Mouse (Mus musculus) adrenal gland, postnatal 14 days (tissue): Measurements from ENCODE around the gene Tfap4. TPM values are rescaled to one million over a fixed set of nuclear protein-coding genes. Genes with fewer than 3 reads are reported as not detected.
A peak's percentile ranks its signal among the peaks of the same experiment; 100 is the strongest.
"Not testable (repeated sequence)": the region's sequence is repeated elsewhere in the genome, so short reads cannot be mapped to it uniquely, and the experiment has no call there.

ENCODE experiments used
- DNase-seq: peaks from one replicate; pipeline ENCODE4 v3.0.0; 2021; ENCODE audit warnings: mixed read lengths
- total RNA-seq: library from RNA; stranded (reverse); gene quantifications from 2 replicates; pipeline ENCODE4 v1.2.3, GENCODE M21; 2021

The Tfap4 gene
- total RNA-seq, 1 experiment from 2014 or later, result 5.7 TPM

DNA sequence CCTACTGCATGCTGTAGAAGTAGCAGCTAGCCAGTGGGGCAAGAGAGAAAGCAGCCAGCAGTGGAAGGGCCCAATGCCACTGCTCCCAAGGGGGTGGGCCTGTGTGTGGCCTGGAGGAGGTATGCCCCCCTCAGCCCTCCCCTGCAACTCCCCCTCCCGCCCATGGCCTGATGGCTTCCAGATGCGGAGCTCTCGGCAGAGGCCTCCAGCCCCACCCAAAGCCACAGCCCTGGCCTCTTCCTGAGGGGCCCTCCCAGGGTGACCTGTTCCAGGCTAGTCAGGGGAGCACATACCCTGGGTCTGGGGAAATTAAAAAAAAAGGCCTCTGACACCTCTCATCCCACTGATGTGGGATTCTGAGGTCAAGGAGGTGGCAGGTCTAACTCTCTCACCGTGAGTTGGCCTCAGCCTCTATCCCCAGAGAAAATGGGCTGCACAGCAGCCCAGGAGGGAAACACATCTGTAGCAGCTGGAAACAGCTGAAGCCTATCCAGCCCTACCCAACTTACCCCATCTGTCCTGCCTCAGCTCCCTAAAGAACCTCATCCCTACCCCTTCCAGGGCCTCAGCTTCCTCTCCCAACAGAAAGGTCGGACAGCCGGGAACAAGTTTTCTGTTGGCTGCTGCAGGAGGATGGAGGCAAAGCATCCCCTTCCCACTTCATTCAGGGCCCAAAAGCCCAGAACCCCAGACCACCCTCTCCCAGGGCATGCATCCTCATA lies 6.7 kb downstream of the Tfap4 start:
- DNase-seq, result no peak

DNA sequence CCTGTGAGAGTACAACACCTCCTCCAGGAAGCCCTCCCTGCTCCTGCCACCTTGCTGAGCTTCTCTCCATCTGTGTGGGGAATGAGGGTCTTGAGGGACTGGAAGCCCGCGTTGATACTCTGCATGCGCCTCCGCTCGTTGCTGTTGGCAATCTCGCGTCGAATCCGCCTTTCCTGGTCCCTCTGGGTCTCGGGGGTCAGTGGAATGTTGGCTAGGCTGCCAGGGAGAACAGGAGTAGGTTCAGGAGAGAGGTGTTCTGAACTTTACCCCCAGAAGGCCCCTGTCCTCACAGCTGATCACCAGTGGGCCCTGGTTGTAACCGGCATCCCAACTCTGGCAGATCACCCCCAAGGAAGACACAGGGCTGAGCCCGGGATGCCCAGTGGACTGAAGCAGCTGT lies 7.8 kb downstream of the Tfap4 start:
- no peak for DNase-seq

DNA sequence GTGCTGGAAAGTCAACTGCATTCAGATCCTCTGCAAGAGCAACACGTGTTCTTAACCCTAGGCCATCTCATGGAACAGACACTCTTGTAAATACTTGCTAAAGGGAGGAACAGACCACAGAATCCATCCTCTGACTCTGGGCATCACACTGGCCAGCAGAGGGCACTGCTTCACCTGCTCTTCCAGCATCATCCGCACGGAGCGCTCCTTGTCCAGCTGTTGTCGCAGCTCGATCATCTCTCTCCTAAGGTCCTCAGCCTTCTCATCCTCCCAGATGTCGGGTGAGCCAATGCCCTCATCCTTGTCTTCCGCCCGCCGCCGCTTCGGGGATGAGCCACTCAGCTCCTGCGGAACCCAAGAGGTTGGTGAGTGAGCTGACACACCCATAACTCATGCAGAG lies 8.6 kb downstream of the Tfap4 start:
- peak; percentile 82 for DNase-seq

DNA sequence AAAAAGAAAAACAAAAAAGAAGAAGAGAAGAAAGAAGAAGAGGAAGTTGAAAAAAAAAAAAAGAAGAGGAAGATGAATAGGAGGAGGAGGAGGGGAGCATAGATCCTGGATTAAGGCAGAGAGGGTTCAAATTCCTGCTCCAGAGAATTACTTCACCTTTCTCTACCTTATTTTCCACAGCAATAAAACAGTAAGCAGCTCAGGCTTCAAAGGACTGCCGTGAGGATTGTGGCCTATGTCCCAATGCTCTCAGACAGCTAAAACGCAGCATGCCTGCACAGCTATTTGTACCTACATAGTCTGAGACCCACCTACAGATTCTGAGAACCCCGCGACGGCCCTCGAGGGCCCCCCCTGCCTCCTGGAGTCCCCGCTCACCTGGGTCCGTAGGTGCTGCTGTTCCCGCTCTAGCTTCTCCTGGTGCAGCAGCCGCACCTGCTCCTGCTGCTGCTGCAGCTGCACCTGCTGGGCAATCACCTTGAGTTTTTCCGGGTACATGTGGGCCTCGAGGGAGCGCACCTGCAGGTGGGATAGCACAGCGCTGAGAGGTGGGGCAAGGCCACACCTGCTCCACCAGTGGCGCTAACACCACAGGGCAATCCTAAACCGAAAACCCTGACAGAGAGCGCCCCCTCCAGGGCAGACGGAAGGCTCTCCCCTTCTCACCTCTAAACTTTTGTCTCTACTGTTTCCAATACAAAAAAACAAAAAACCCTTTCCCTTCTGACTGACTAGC lies 10.5 kb downstream of the Tfap4 start:
- no peak for DNase-seq

DNA sequence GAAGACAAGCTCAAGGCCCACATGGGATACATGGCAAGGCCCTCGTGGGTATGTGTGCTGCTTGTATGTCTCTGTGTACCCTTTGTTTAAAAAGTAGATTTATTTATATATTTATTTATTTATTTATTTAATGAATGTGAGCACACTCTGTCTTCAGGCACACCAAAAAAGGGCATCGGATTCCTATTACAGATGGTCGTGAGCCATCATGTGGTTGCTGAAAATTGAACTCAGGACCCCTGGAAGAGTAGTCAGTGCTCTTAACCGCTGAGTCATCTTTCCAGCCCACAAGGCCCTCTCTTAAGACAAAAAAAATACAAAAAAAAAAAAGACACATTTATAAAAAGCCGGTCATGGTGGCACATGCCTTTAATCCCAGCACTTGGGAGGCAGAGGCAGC lies 12.0 kb downstream of the Tfap4 start:
- DNase-seq, result no peak

DNA sequence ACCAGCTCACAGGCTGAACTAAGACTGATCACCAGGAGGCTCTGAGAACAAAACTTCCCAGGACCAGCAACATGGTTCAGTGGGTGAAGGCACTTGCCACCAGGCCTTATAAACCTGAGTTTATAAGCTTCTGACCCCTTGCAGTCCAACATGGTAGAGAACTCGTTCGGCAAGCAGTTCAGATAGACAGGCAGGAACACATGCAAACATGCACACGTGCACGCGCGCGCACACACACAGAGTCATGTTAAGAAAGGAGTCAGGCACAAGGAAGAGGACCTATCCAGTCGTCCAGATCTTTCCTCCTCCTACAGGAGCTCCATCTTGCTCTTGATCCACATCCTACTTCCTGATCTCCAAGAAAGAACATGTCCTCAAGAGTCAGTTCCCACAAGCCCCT lies 12.8 kb downstream of the Tfap4 start:
- DNase-seq, result no peak

DNA sequence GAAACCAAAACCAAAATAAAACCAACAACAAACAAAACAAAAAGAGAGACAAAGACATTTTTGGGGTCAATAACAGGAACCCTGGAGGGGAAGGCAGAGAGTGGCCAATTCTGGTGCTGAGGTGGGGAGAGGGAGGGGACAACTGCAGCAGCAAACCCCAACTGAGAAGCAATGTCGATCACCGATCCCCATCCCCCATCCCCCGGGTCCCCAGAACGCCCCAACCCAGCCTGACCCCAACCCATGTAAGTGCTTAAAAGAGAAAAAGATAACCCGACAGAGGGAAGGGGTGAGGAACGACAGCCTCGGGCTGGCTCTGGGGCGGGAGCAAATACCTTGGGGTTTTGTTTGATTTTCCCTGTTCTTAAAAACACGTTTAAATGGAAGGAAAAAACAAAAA lies 14.8 kb downstream of the Tfap4 start:
- DNase-seq, result no peak

DNA sequence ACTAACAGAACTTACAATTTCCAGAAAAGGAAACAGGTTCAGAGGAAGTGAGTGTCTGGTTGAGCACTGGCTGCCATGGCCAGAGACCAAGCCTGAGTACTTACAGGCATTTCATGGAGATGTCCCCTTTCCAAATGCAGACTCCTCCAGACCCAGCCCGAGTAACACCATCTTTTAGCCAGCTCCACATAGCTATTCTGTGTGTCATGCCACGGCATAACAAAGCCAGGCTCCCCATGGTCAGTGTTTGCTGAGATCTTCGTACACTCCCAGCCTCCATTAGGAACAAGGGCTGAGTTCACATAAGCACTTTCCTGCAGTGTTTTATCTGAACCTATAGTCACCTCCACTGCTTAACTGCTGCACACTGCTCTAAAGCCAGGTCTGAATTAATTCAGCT lies 16.4 kb downstream of the Tfap4 start:
- no peak for DNase-seq

DNA sequence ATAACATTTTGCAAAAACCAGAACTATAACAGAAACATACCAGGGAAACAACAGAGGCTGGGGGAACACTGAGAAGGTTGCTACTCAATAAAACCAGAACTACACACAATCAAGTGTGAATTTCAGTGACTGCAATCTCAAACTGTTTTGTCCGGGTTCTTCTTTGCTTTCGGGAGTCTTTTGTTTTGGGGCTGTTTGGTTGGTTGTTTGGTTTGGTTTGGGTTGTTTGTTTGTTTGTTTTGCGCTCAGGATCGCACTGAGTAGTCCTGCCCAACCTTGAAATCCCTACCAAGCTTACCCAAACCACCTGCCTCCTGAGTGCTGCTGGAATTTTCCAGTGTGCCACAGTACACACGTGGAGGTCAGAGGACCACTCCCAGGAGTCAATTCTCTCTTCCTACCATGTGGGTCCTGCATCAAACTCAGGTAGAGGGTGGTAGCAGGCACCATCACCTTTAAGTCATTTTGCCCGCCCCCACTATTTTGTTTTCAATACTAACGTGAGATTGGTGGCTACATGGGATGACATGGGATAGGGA lies 17.3 kb downstream of the Tfap4 start:
- DNase-seq, result no peak

DNA sequence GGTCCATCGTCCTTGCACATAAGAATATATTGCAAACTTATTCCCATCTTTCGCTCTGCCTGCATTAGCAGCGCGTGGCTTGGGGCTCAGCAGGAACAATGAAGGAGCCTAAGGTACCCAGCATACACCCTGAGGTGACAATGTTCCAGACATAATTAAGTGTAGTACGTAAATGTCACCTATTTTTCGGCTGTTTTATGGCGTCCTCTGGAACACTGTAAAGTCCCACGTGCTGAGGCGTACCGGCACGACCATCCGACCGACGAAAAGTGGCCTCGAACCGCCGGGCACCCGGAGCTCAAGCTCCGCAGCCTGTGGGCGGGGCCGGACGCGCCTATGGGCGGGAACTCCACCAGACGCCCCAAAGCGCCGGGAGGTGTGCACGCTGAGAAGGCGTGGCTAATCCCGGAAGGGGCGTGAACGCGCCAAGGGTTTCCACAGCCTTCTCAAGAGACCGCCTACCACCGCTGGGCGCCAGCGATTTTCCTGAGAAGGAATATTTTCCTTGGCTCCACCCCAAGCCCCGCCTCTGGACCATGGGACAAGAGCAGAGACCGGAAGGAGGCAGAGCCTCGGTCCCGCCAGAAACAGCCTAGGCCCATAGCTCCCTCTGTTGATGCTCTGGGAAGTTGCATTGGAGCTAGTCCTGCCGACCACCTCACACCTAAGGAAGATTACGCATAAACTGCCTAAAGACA lies 18.0 kb downstream of the Tfap4 start, which contains the start of gene Srl:
Srl (minus strand) TSS at position 316 of the 698 bp plus-strand sequence.
- DNase-seq, result peak; percentile 100

DNA sequence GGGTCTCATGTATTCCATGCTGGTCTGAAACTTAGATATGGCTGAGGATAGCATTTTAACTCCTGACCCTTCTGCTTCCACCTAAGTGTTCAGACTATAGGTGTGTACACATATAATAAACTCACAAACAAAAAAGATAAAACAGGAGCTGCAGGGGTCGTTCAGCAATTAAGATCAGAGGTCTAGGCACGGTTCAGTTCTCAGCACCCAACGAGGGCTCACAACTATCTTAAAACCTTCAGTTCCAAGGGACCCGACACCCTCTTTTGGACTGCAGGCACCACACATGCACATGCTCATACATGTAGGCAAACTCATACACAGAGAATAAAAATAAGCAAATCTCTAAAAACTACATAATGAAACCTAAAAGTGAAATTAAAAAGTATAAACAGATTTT lies 18.6 kb downstream of the Tfap4 start:
- DNase-seq, result no peak

DNA sequence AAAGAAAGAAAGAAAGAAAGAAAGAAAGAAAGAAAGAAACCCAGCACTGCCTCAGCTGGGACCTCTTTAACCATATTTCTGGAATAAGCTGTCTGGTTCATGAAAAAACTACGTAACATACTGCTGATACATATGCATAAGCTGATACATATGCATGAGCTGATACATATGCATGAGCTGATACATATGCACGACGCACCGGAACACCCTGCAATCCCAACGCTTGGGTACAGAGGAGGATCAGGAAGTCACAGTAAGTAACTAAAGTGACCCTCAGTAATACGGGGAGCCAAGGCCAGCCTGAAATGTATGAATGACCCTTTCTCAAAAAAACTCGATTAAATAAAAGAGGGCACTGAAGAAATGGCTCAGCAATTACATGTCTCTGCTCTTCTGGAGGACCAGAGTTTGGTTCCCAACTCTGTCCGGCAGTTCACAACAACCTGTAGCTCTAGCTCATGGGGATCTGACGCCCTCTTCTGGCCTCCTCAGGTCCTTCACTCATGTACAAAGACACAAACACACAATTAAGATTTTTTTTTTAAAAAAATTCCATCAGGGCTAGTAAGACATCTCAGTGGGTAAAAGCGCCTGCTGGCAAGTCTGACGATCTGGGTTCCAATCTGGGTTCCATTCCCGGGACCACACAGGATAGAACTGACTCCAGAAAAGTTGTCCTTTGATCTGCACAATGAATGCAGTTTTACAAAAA lies 19.4 kb downstream of the Tfap4 start:
- no peak for DNase-seq

DNA sequence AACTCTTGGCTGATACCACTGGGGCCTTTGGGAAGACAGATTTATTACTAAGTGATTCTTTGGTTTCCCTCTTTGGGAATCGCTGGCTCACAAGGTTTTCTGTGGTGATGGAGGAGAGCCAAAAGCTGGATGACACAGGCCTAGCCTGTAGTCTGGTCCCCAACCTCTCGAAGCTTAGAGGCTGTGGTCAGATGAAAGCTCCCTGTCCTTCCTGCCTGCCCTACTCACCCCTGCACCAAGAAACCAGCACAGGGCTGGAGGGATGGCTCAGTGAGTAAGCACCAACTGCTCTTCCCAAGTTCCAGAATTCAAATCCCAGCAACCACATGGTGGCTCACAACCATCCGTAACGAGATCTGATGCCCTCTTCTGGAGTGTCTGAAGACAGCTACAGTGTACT lies 20.1 kb downstream of the Tfap4 start:
- peak; percentile 47 for DNase-seq

DNA sequence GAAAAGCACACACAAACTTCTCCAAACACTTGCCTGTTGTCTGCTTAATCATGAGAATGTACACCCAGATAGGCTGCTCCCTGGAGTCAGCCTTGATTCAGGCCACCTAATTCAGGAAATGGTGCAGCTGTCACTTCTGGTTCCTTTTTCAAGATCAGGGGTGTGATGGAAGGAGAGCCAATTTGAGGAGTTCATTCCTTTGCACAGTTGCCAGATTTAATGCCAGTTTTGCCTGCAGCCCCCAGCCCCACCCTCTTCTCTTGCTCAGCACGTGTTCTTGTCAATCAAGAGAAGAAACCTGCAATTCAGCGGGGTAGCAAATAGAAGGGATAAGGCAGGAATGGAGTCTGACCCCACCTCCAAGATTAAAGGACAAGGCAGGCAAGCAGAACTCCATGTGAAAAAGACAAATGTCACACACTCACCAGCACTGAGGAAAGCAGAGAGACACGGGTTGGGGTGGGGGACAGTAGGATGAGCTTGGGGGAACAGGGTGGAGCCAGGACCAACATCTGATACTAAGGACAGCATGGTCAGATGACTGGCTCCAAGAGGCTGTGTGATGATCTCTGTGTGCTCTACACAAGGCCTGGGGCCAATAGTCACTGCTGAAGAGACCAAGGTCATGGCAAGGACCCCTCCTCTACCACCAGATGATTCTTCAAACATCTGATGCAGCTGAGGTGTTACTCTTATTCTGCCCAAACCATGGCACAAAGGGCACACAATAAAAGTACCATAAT lies 21.9 kb downstream of the Tfap4 start:
- no peak for DNase-seq

DNA sequence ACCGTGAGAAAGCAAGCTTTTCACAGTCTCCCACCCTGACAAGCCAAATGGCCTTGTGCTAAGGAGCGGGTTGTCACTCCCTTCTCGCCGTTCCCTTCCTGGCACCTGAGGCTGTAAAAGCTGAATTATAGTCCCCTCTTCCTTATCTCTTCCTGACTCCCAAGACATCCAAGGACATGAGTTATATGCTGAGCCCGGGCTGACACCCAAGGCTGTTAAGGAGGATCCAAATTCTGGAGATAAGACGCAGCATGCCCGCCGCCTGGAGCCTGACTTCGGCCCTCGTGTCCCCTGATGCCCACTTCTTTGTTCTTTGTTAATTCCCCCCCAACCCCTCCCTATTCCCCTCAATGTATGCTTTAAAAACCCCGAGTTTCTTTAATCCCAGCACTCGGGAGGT lies 32.3 kb downstream of the Tfap4 start:
- not testable (repeated sequence) for DNase-seq

DNA sequence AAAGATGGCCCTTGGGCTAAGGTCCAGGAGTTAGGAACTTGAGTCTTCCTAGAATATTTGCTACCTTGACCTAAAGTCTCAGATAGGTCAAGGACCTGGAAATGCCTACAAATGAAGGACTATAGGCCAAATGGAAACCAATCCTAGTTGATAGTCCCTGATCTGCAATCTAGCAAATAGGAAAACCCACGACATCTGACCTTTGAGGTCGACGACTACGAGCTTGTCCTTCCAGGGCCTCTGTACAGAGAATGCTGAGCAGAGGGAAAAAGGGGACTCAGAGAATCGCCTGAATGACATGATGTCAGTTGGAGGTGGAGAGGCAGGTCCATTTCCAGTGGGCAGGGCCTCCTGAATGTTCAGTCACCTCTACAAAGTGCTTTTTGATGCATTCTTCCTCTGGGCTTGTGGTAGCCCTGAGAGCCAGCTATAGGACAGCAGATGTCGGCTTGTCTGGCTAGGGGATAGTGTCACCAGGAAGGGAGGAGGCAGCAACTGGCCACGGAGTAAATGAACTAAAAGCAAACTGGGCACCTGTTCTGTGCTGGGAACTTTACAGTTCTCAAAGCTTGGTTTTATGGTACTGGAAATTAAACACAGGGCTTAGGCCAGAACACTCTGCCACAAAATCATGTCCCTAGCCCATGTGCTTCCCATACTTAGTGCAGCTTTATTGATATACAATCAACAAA lies 36.2 kb downstream of the Tfap4 start:
- DNase-seq, result no peak

DNA sequence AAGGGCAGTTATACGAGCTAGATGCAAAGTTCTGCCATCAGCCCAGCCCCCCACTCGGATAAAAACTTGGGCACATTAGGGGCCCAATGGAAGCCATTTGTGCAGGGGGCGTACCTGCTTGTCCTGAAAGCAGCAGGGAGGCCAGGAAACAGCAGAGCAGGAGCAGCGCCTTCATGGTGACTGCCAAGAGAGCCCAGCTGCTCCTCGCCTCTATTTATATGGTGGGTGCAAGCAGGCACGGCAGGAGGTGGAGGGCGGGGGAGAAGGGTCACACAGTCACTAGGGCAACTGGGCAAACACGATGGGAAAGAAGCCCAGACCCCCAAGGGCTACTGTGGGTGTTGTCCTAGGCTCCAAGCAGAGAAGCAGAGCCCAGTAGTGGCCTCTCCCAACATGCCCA lies 36.8 kb downstream of the Tfap4 start:
- no peak for DNase-seq

DNA sequence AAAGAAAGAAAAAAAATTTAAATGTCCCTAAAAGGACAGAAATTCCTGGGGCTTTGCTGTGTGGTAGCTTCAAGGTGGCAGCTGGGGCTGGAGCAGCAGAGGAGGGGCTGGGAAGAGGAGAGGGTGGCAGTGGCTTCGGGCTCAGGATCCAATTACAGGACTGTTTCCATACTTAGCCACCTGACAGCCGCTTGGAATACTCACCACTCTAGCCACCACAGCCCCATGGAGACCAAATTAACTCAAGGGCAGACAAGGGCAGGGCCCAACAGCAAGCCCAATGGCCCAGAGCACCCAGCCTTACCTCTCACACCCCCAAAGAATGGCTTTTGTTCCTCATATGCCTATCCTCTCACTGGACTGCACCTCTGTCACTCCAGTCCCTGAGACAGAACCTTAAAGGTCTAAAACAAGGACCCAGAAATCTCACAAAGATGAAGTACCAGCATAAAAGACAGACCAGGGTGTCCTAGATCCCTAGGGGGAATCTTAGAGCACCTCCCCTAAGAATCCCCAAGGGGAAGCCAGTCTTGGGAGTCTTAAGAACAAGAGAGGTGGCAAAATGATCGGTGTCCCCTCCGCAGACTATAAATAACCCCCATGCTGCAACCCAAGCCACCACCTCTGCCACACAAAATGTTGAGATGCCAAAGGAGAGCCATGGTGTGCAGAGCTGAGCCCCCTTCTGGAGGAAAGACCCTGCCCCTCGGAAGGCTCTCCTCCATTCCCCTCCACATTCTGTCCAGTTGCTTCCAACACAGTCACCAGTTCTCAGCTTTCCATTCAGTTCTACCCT lies 37.7 kb downstream of the Tfap4 start:
- DNase-seq, result no peak

DNA sequence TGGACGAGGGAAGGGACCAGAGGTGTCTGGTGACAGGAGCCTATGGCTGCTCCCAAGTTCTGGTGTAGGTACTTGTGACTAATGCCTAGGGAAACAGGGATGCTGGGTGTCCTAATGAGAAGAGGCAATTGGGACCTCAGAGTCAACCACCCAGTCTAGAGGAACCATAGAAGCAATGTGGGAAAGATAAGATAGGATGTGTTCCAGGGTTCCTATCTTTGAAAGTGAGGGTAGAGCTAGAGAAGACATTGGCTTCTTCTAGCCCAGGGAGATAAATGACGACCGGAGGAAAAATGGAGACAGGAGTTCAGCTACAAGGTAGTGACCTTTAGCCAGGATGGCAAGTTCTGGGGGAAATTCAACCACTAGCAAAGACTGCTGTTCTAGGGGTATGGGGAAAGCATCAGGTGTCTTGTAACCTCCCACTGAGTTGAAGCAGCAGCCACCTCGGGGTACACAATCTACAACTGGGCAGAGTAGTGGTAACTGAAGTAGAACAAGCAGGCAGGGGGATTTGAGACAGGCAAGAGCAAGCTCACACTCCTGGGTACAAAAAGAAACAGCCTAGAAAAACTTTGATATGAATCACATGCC lies 38.5 kb downstream of the Tfap4 start:
- DNase-seq, result no peak

DNA sequence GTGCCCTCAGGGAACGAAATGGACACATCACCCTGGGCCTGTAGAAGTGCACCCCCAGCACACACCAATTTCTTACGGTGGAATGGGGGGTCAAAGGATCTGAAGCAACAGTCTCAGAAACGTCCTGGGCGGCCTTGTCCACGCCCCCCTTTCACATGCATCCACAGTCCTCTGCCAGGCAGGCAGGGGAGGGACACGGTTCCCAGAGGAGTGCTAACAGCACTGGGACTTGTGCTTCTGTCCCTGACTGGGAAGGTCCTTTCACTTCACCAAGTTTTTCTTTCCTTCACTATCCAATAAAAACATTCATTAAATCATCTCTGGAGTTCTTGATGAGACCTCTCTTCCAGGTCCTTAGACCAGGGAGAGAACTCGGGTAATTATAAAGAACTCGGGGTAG lies 39.0 kb downstream of the Tfap4 start:
- no peak for DNase-seq
